Mouse (Mus musculus): Measurements from ENCODE around the gene Hnrnpll. TPM values are rescaled to one million over a fixed set of nuclear protein-coding genes. Genes with fewer than 3 reads are reported as not detected.

Hnrnpll gene
- total and polyA plus RNA-seq, 3 experiments, result 7.5 to 23.7 (median 19.9) TPM

GRCm38 (mm10) chr17:80026189-80026936, 35.8 kb downstream of the Hnrnpll start:
- no peak overlapping the region for H3K4me3 ChIP-seq
- WGBS, result 92% methylated on average over 5 of the region's 5 CpGs
- intact Hi-C loops (cut with DNase I), result no loop called here
- no peak for TF ChIP-seq EP300 (IDR thresholded peaks at IDR 0.05; ENCODE audit: insufficient read depth, low read depth, low read length)
- no peak for TF ChIP-seq POLR2A (IDR thresholded peaks at IDR 0.05; ENCODE audit: insufficient read depth, low read depth, low read length)
- TF ChIP-seq CTCF (IDR thresholded peaks at IDR 0.05), result no peak
- H3K27ac ChIP-seq, result no peak overlapping the region
- no peak overlapping the region for H3K9ac ChIP-seq (ENCODE audit: low read depth, low read length)
- no peaks in the 10 kb centered on the region for H3K36me3 ChIP-seq (ENCODE audit: control insufficient read depth, insufficient read depth, low read length)
- no peaks in the 10 kb centered on the region for H3K79me2 ChIP-seq (replicated peaks; ENCODE audit: control insufficient read depth, insufficient read depth, low read length)
- H3K4me1 ChIP-seq (ENCODE audit: control insufficient read depth, insufficient read depth, low read length), result peaks cover 2% of the 10 kb centered on the region
- DNase-seq, result no peak
- no peaks in the 10 kb centered on the region for H3K27me3 ChIP-seq (ENCODE audit: control insufficient read depth, insufficient read depth, low read length)

- Histone ChIP-seq H3K27ac (no peak overlapping the region; the same call in 1 of the 2 replicates), H3K36me3 (ENCODE audit: control insufficient read depth, insufficient read depth, low read length) (no peaks in the 10 kb centered on the region), H3K79me2 (replicated peaks; ENCODE audit: control insufficient read depth, insufficient read depth, low read length) (no peaks in the 10 kb centered on the region), H3K4me3 (no peak overlapping the region), H3K9ac (ENCODE audit: low read depth, low read length) (no peak overlapping the region), H3K27me3 (ENCODE audit: control insufficient read depth, insufficient read depth, low read length) (no peaks in the 10 kb centered on the region), H3K4me1 (ENCODE audit: control insufficient read depth, insufficient read depth, low read length) (peaks cover 2% of the 10 kb centered on the region)
- no peak for TF ChIP-seq CTCF (IDR thresholded peaks at IDR 0.05)
- TF ChIP-seq POLR2A (IDR thresholded peaks at IDR 0.05; ENCODE audit: insufficient read depth, low read depth, low read length), result no peak
- no peak for TF ChIP-seq EP300 (IDR thresholded peaks at IDR 0.05; ENCODE audit: insufficient read depth, low read depth, low read length)
- intact Hi-C loops (cut with DNase I), result no loop called here
- DNase-seq, result no peak
- 42% methylated on average over 5 of the region's 5 CpGs for WGBS
These were observed 40.0 kb downstream of the Hnrnpll start for GRCm38 (mm10) chr17:80022090-80022489.

- intact Hi-C loops (cut with DNase I), result no loop called here
- Histone ChIP-seq H3K36me3 (ENCODE audit: control insufficient read depth, insufficient read depth, low read length) (no peaks in the 10 kb centered on the region), H3K27ac (no peak overlapping the region), H3K79me2 (replicated peaks; ENCODE audit: control insufficient read depth, insufficient read depth, low read length) (no peaks in the 10 kb centered on the region), H3K27me3 (ENCODE audit: control insufficient read depth, insufficient read depth, low read length) (no peaks in the 10 kb centered on the region), H3K4me1 (ENCODE audit: control insufficient read depth, insufficient read depth, low read length) (peaks cover 2% of the 10 kb centered on the region), H3K4me3 (no peak overlapping the region), H3K9ac (ENCODE audit: low read depth, low read length) (no peak overlapping the region)
- WGBS, result 73% methylated on average over 2 of the region's 2 CpGs
- TF ChIP-seq POLR2A (IDR thresholded peaks at IDR 0.05; ENCODE audit: insufficient read depth, low read depth, low read length), result no peak
- TF ChIP-seq EP300 (IDR thresholded peaks at IDR 0.05; ENCODE audit: insufficient read depth, low read depth, low read length), result no peak
- peak; percentile 47 for TF ChIP-seq CTCF (IDR thresholded peaks at IDR 0.05)
- DNase-seq, result no peak
These were observed 41.6 kb downstream of the Hnrnpll start for GRCm38 (mm10) chr17:80020495-80020894.

- intact Hi-C loops (cut with DNase I), result no loop called here
- peak in 1 of 2 experiments; percentile 50 for DNase-seq
- H3K27ac ChIP-seq, result no peak overlapping the region
These were observed 43.1 kb downstream of the Hnrnpll start for GRCm38 (mm10) chr17:80018976-80019541.

GRCm38 (mm10) chr17:80018239-80018975, 43.7 kb downstream of the Hnrnpll start:
- no peak overlapping the region for H3K9ac ChIP-seq (ENCODE audit: low read depth, low read length)
- 52% methylated on average over 12 of the region's 12 CpGs for WGBS
- TF ChIP-seq EP300 (IDR thresholded peaks at IDR 0.05; ENCODE audit: insufficient read depth, low read depth, low read length) (no peak), POLR2A (IDR thresholded peaks at IDR 0.05; ENCODE audit: insufficient read depth, low read depth, low read length) (no peak)

More at GRCm38 (mm10) chr17:80018976-80019541, 43.1 kb downstream of the Hnrnpll start:
- WGBS, result 13% methylated on average over 22 of the region's 22 CpGs
- no peaks in the 10 kb centered on the region for H3K36me3 ChIP-seq (ENCODE audit: control insufficient read depth, insufficient read depth, low read length)
- no peak; the same call in 1 of the 2 replicates for TF ChIP-seq POLR2A (IDR thresholded peaks at IDR 0.05; ENCODE audit: insufficient read depth, low read depth, low read length)
- no peak for TF ChIP-seq EP300 (IDR thresholded peaks at IDR 0.05; ENCODE audit: insufficient read depth, low read depth, low read length)
- TF ChIP-seq CTCF (IDR thresholded peaks at IDR 0.05), result peak; percentile 62
- no peaks in the 10 kb centered on the region for H3K27me3 ChIP-seq (ENCODE audit: control insufficient read depth, insufficient read depth, low read length)
- no peak overlapping the region for H3K4me3 ChIP-seq
- H3K4me1 ChIP-seq (ENCODE audit: control insufficient read depth, insufficient read depth, low read length), result peaks cover 2% of the 10 kb centered on the region
- H3K79me2 ChIP-seq (replicated peaks; ENCODE audit: control insufficient read depth, insufficient read depth, low read length), result no peaks in the 10 kb centered on the region
- H3K9ac ChIP-seq (ENCODE audit: low read depth, low read length), result peak overlapping the region; percentile 27; the same call in 1 of the 2 replicates

More at GRCm38 (mm10) chr17:80018239-80018975, 43.7 kb downstream of the Hnrnpll start:
- intact Hi-C loops (cut with DNase I), result no loop called here
- no peak overlapping the region for H3K27ac ChIP-seq
- no peaks in the 10 kb centered on the region for H3K36me3 ChIP-seq (ENCODE audit: control insufficient read depth, insufficient read depth, low read length)
- DNase-seq, result peak in 1 of 2 experiments; percentile 7
- H3K4me1 ChIP-seq (ENCODE audit: control insufficient read depth, insufficient read depth, low read length), result peaks cover 2% of the 10 kb centered on the region
- H3K27me3 ChIP-seq (ENCODE audit: control insufficient read depth, insufficient read depth, low read length), result no peaks in the 10 kb centered on the region
- no peaks in the 10 kb centered on the region for H3K79me2 ChIP-seq (replicated peaks; ENCODE audit: control insufficient read depth, insufficient read depth, low read length)
- H3K4me3 ChIP-seq, result no peak overlapping the region
